Mouse (Mus musculus) spleen, adult 2 months (tissue): ENCODE data around the gene Fhl2.
"Not testable (repeated sequence)": the region's sequence is repeated elsewhere in the genome, so short reads cannot be mapped to it uniquely, and the experiment has no call there.

Source experiments
- CTCF ChIP-seq: fragments of 200-500 bp; IDR thresholded peaks from 2 replicates; pipeline ENCODE4 v1.5.1; 2011; ENCODE audit warnings: mild to moderate bottlenecking, inconsistent platforms; ENCODE audit not compliant: insufficient read depth, insufficient read length, insufficient replicate concordance; ENCODE audit errors: extremely low read depth
- POLR2A ChIP-seq: fragments of 200-500 bp; IDR thresholded peaks from 2 replicates; pipeline ENCODE4 v1.6.1; 2011; ENCODE audit warnings: low read depth, low read length, inconsistent platforms

- not testable (repeated sequence) for TF ChIP-seq CTCF, POLR2A
These were observed 7.9 kb downstream of the Fhl2 start for GRCm38 (mm10) chr1:43188893-43189292.
